Mouse (Mus musculus): ENCODE results near the gene Ghr. TPM values are rescaled to one million over a fixed set of nuclear protein-coding genes. Genes with fewer than 3 reads are reported as not detected.

Ghr gene
- polyA plus RNA-seq (2012; rRNA removed) = 1.6 and 2.0 TPM in 2 replicates

GRCm38 (mm10) chr15:3582807-3583636 is at the start of gene Ghr:
Ghr (minus strand) TSS chr15:3583492.
- no peaks in the 10 kb centered on the region for H3K36me3 ChIP-seq (ENCODE audit: control insufficient read depth, insufficient read depth, low read length)
- peaks cover 6% of the 10 kb centered on the region for H3K27me3 ChIP-seq (ENCODE audit: control insufficient read depth, insufficient read depth, low read length)
- peak in 1 of 2 experiments; percentile 9 for DNase-seq (ENCODE audit: low read depth in 1 of 2, low spot score in 2 of 2)
- H3K27ac ChIP-seq (ENCODE audit: insufficient read depth, low read length) = peak within 1 kb of the TSS; percentile 73
- H3K4me3 ChIP-seq (ENCODE audit: extremely low read depth, insufficient read depth, insufficient read length) = peak within 1 kb of the TSS; percentile 56
- H3K4me1 ChIP-seq (ENCODE audit: control insufficient read depth, insufficient read depth, insufficient read length) = peaks cover 4% of the 10 kb centered on the region; the same call in 1 of the 2 replicates
- 1% methylated on average over 49 of the region's 52 CpGs for WGBS
- no peak for TF ChIP-seq POLR2A (IDR thresholded peaks at IDR 0.05; ENCODE audit: low read depth, low read length)
- 0 out of 2 replicates have a peak, but pooled peaks have one; percentile 13 for TF ChIP-seq CTCF (IDR thresholded peaks at IDR 0.05; ENCODE audit: extremely low read depth, insufficient read depth, insufficient read length, insufficient replicate concordance)

GRCm38 (mm10) chr15:3622746-3623145 is 39.5 kb upstream of the Ghr start:
- TF ChIP-seq CTCF (IDR thresholded peaks at IDR 0.05; ENCODE audit: extremely low read depth, insufficient read depth, insufficient read length, insufficient replicate concordance) (no peak), POLR2A (IDR thresholded peaks at IDR 0.05; ENCODE audit: low read depth, low read length) (no peak)
- H3K4me1 ChIP-seq (ENCODE audit: control insufficient read depth, insufficient read depth, insufficient read length) = no peaks in the 10 kb centered on the region
- no peaks in the 10 kb centered on the region for H3K27me3 ChIP-seq (ENCODE audit: control insufficient read depth, insufficient read depth, low read length)
- no peak overlapping the region for H3K4me3 ChIP-seq (ENCODE audit: extremely low read depth, insufficient read depth, insufficient read length)
- H3K36me3 ChIP-seq (ENCODE audit: control insufficient read depth, insufficient read depth, low read length) = no peaks in the 10 kb centered on the region
- no peak overlapping the region for H3K27ac ChIP-seq (ENCODE audit: insufficient read depth, low read length)
- DNase-seq (ENCODE audit: low read depth in 1 of 2, low spot score in 2 of 2) = no peak

GRCm38 (mm10) chr15:3620368-3620767 is 37.1 kb upstream of the Ghr start:
- 84% methylated on average over 3 of the region's 3 CpGs for whole genome bisulfite sequencing
- TF ChIP-seq CTCF (IDR thresholded peaks at IDR 0.05; ENCODE audit: extremely low read depth, insufficient read depth, insufficient read length, insufficient replicate concordance) = no peak
- no peak for TF ChIP-seq POLR2A (IDR thresholded peaks at IDR 0.05; ENCODE audit: low read depth, low read length)
- H3K27me3 ChIP-seq (ENCODE audit: control insufficient read depth, insufficient read depth, low read length) = no peaks in the 10 kb centered on the region
- no peaks in the 10 kb centered on the region for H3K36me3 ChIP-seq (ENCODE audit: control insufficient read depth, insufficient read depth, low read length)
- H3K4me3 ChIP-seq (ENCODE audit: extremely low read depth, insufficient read depth, insufficient read length) = no peak overlapping the region
- DNase-seq (ENCODE audit: low read depth in 1 of 2, low spot score in 2 of 2) = no peak
- H3K27ac ChIP-seq (ENCODE audit: insufficient read depth, low read length) = no peak overlapping the region
- H3K4me1 ChIP-seq (ENCODE audit: control insufficient read depth, insufficient read depth, insufficient read length) = no peaks in the 10 kb centered on the region

GRCm38 (mm10) chr15:3618311-3618710 is 35.0 kb upstream of the Ghr start:
- H3K27ac ChIP-seq (ENCODE audit: insufficient read depth, low read length) = no peak overlapping the region
- no peak overlapping the region for H3K4me3 ChIP-seq (ENCODE audit: extremely low read depth, insufficient read depth, insufficient read length)
- WGBS = 89% methylated on average over 3 of the region's 3 CpGs
- no peaks in the 10 kb centered on the region for H3K36me3 ChIP-seq (ENCODE audit: control insufficient read depth, insufficient read depth, low read length)
- DNase-seq (ENCODE audit: low read depth in 1 of 2, low spot score in 2 of 2) = no peak
- TF ChIP-seq CTCF (IDR thresholded peaks at IDR 0.05; ENCODE audit: extremely low read depth, insufficient read depth, insufficient read length, insufficient replicate concordance) (no peak), POLR2A (IDR thresholded peaks at IDR 0.05; ENCODE audit: low read depth, low read length) (no peak)
- no peaks in the 10 kb centered on the region for H3K4me1 ChIP-seq (ENCODE audit: control insufficient read depth, insufficient read depth, insufficient read length)
- H3K27me3 ChIP-seq (ENCODE audit: control insufficient read depth, insufficient read depth, low read length) = no peaks in the 10 kb centered on the region

GRCm38 (mm10) chr15:3611961-3612360 is 28.7 kb upstream of the Ghr start:
- Histone ChIP-seq H3K27me3 (ENCODE audit: control insufficient read depth, insufficient read depth, low read length) (no peaks in the 10 kb centered on the region), H3K36me3 (ENCODE audit: control insufficient read depth, insufficient read depth, low read length) (no peaks in the 10 kb centered on the region), H3K4me3 (ENCODE audit: extremely low read depth, insufficient read depth, insufficient read length) (no peak overlapping the region), H3K27ac (ENCODE audit: insufficient read depth, low read length) (no peak overlapping the region), H3K4me1 (ENCODE audit: control insufficient read depth, insufficient read depth, insufficient read length) (no peaks in the 10 kb centered on the region)
- no peak for DNase-seq (ENCODE audit: low read depth in 1 of 2, low spot score in 2 of 2)
- TF ChIP-seq POLR2A (IDR thresholded peaks at IDR 0.05; ENCODE audit: low read depth, low read length) (no peak), CTCF (IDR thresholded peaks at IDR 0.05; ENCODE audit: extremely low read depth, insufficient read depth, insufficient read length, insufficient replicate concordance) (no peak)

- Histone ChIP-seq H3K4me1 (ENCODE audit: control insufficient read depth, insufficient read depth, insufficient read length) (no peaks in the 10 kb centered on the region), H3K36me3 (ENCODE audit: control insufficient read depth, insufficient read depth, low read length) (no peaks in the 10 kb centered on the region), H3K27me3 (ENCODE audit: control insufficient read depth, insufficient read depth, low read length) (no peaks in the 10 kb centered on the region), H3K27ac (ENCODE audit: insufficient read depth, low read length) (no peak overlapping the region), H3K4me3 (ENCODE audit: extremely low read depth, insufficient read depth, insufficient read length) (no peak overlapping the region)
- DNase-seq (ENCODE audit: low read depth in 1 of 2, low spot score in 2 of 2) = no peak
- WGBS = 79% methylated on average over 3 of the region's 3 CpGs
- TF ChIP-seq POLR2A (IDR thresholded peaks at IDR 0.05; ENCODE audit: low read depth, low read length) = no peak
- no peak for TF ChIP-seq CTCF (IDR thresholded peaks at IDR 0.05; ENCODE audit: extremely low read depth, insufficient read depth, insufficient read length, insufficient replicate concordance)
Observed at GRCm38 (mm10) chr15:3607951-3608350, 24.7 kb upstream of the Ghr start.

GRCm38 (mm10) chr15:3602098-3602486 is 18.8 kb upstream of the Ghr start:
- no peak for DNase-seq (ENCODE audit: low read depth in 1 of 2, low spot score in 2 of 2)
- WGBS = 93% methylated on average over 2 of the region's 2 CpGs
- Histone ChIP-seq H3K4me1 (ENCODE audit: control insufficient read depth, insufficient read depth, insufficient read length) (no peaks in the 10 kb centered on the region), H3K27me3 (ENCODE audit: control insufficient read depth, insufficient read depth, low read length) (no peaks in the 10 kb centered on the region), H3K4me3 (ENCODE audit: extremely low read depth, insufficient read depth, insufficient read length) (no peak overlapping the region), H3K36me3 (ENCODE audit: control insufficient read depth, insufficient read depth, low read length) (no peaks in the 10 kb centered on the region), H3K27ac (ENCODE audit: insufficient read depth, low read length) (no peak overlapping the region)
- TF ChIP-seq POLR2A (IDR thresholded peaks at IDR 0.05; ENCODE audit: low read depth, low read length) (no peak), CTCF (IDR thresholded peaks at IDR 0.05; ENCODE audit: extremely low read depth, insufficient read depth, insufficient read length, insufficient replicate concordance) (no peak)
